Mouse (Mus musculus) limb, embryonic 14.5 days (tissue): ENCODE measurements around the gene Sesn3. TPM values are rescaled to one million over a fixed set of nuclear protein-coding genes. Genes with fewer than 3 reads are reported as not detected.

ENCODE experiments used
- ATAC-seq: fragments of 200-750 bp; cut with Nextera tagmentation; 2 replicates; pipeline ENCODE4 v1.8.0; 2017; ENCODE audit warnings: low read depth, moderate number of reproducible peaks, moderate TSS enrichment; ENCODE audit not compliant: low FRiP score
- DNase-seq: peaks from one replicate; pipeline ENCODE4 v3.0.0-alpha.2; 2015; ENCODE audit warnings: low spot score
- H3K27ac ChIP-seq: fragments of 300-500 bp; sonication (generic); replicated peaks from 2 replicates; pipeline ENCODE4 v1.5.1; 2014; ENCODE audit warnings: low read depth, mild to moderate bottlenecking, low read length, moderate library complexity, mixed read lengths
- H3K27me3 ChIP-seq: fragments of 300-500 bp; sonication (generic); 2 replicates; pipeline ENCODE4 v1.6.1; 2014; ENCODE audit warnings: low read length, mixed read lengths; ENCODE audit not compliant: control insufficient read depth, insufficient read depth
- H3K36me3 ChIP-seq: fragments of 300-500 bp; sonication (generic); 2 replicates; pipeline ENCODE4 v1.6.1; 2014; ENCODE audit warnings: mild to moderate bottlenecking, low read length, moderate library complexity, mixed read lengths; ENCODE audit not compliant: control insufficient read depth, insufficient read depth
- H3K4me1 ChIP-seq: fragments of 300-500 bp; sonication (generic); 2 replicates; pipeline ENCODE4 v1.6.1; 2014; ENCODE audit warnings: antibody characterized with exemption, low read length, mixed read lengths; ENCODE audit not compliant: control insufficient read depth, insufficient read depth
- H3K4me2 ChIP-seq: fragments of 300-500 bp; sonication (generic); replicated peaks from 2 replicates; pipeline ENCODE4 v1.6.1; 2014; ENCODE audit warnings: low read depth, mild to moderate bottlenecking, low read length, moderate library complexity; ENCODE audit not compliant: severe bottlenecking
- H3K4me3 ChIP-seq: fragments of 300-500 bp; sonication (generic); replicated peaks from 2 replicates; pipeline ENCODE4 v1.5.1; 2014; ENCODE audit warnings: low read length
- H3K9ac ChIP-seq: fragments of 300-500 bp; sonication (generic); 2 replicates; pipeline ENCODE4 v1.6.1; 2014; ENCODE audit warnings: mild to moderate bottlenecking, low read depth, low read length, moderate library complexity; ENCODE audit not compliant: severe bottlenecking
- H3K9me3 ChIP-seq: fragments of 300-500 bp; sonication (generic); 2 replicates; pipeline ENCODE4 v1.6.1; 2016; ENCODE audit warnings: low read length; ENCODE audit not compliant: control insufficient read depth
- POLR2A ChIP-seq: fragments of 200-500 bp; IDR thresholded peaks from 2 replicates; pipeline ENCODE4 v1.8.0; 2012; ENCODE audit warnings: inconsistent platforms, mild to moderate bottlenecking, moderate library complexity, borderline replicate concordance; ENCODE audit not compliant: insufficient read depth, insufficient read length; ENCODE audit errors: extremely low read depth
- WGBS: fragments of 180-500 bp; shearing (Covaris S2); extraction: QIAGEN DNeasy Blood & Tissue Kit; methylation state at CpG from one replicate; pipeline ENCODE4 v1.1.7; 2014; 5-methylcytosine and 5-hydroxymethylcytosine counted together
- polyA plus RNA-seq, 2 experiments: library from polyadenylated mRNA; depleted of rRNA in 1 of 2; stranded (reverse) in 1 of 2; unstranded in 1 of 2; fragments of >200 nt; fragmentation: Nextera tagmentation in 1 of 2; extraction: Ambion mirVana in 1 of 2; gene quantifications; 2 replicates each; pipeline versions ENCODE4 v1.2.1 to v1.2.3; 2012 to 2014

Sesn3 gene
- polyA plus RNA-seq, 2 experiments, result 21.1 to 25.3 TPM

- no peaks in the 10 kb centered on the region for H3K27me3 ChIP-seq
- H3K9me3 ChIP-seq, result no peaks in the 10 kb centered on the region
- peak overlapping the region; percentile 71 for H3K4me3 ChIP-seq
- WGBS, result 25% methylated on average over 8 of the region's 8 CpGs
- TF ChIP-seq POLR2A, result no peak
- H3K36me3 ChIP-seq, result no peaks in the 10 kb centered on the region
- ATAC-seq (no peak), DNase-seq (no peak)
- H3K27ac ChIP-seq, result no peak overlapping the region
- H3K4me2 ChIP-seq, result peak overlapping the region; percentile 98
- peaks cover 5% of the 10 kb centered on the region; the same call in 1 of the 2 replicates for H3K4me1 ChIP-seq
- H3K9ac ChIP-seq, result peak overlapping the region; percentile 79
These were observed 105.0 kb downstream of the Sesn3 start for GRCm38 (mm10) chr9:14379769-14380385.

- ATAC-seq, result peak; percentile 93
- TF ChIP-seq POLR2A, result peak; percentile 76; the same call in 1 of the 2 replicates
- Histone ChIP-seq H3K9me3 (no peaks in the 10 kb centered on the region), H3K4me3 (peak overlapping the region; percentile 71), H3K9ac (peak overlapping the region; percentile 79), H3K36me3 (no peaks in the 10 kb centered on the region), H3K4me1 (peaks cover 5% of the 10 kb centered on the region; the same call in 1 of the 2 replicates), H3K27me3 (no peaks in the 10 kb centered on the region), H3K4me2 (peak overlapping the region; percentile 98), H3K27ac (0 out of 2 replicates have a peak overlapping the region, but pooled peaks have one; percentile 33)
- WGBS, result under 1% methylated on average over 58 of the region's 76 CpGs
- DNase-seq, result peak; percentile 78
These were observed 105.8 kb downstream of the Sesn3 start for GRCm38 (mm10) chr9:14380386-14381285.

- H3K27me3 ChIP-seq, result no peaks in the 10 kb centered on the region
- peaks cover 5% of the 10 kb centered on the region; the same call in 1 of the 2 replicates for H3K4me1 ChIP-seq
- H3K9me3 ChIP-seq, result no peaks in the 10 kb centered on the region
- ATAC-seq (no peak), DNase-seq (peak; percentile 27)
- H3K4me2 ChIP-seq, result peak within 1 kb of the TSS; percentile 98
- peak within 1 kb of the TSS; percentile 71 for H3K4me3 ChIP-seq
- H3K36me3 ChIP-seq, result no peaks in the 10 kb centered on the region
- 9% methylated on average over 8 of the region's 8 CpGs for WGBS
- H3K9ac ChIP-seq, result peak within 1 kb of the TSS; percentile 79
- H3K27ac ChIP-seq, result 0 out of 2 replicates have a peak within 1 kb of the TSS, but pooled peaks have one; percentile 33
- no peak for TF ChIP-seq POLR2A
These were observed 106.6 kb downstream of the Sesn3 start, which contains the start of gene Endod1 for GRCm38 (mm10) chr9:14381353-14382055. Gene Endod1 (minus strand): TSS chr9:14381507.

- no peak for ATAC-seq
- H3K36me3 ChIP-seq, result no peaks in the 10 kb centered on the region
These were observed 107.5 kb downstream of the Sesn3 start for GRCm38 (mm10) chr9:14382256-14382791.

More at GRCm38 (mm10) chr9:14382256-14382791, 107.5 kb downstream of the Sesn3 start:
- Histone ChIP-seq H3K4me3 (no peak overlapping the region), H3K4me1 (peaks cover 5% of the 10 kb centered on the region; the same call in 1 of the 2 replicates), H3K4me2 (no peak overlapping the region), H3K9ac (no peak overlapping the region), H3K27me3 (no peaks in the 10 kb centered on the region), H3K27ac (no peak overlapping the region), H3K9me3 (no peaks in the 10 kb centered on the region)
- no peak for TF ChIP-seq POLR2A
- DNase-seq, result no peak
- WGBS, result 73% methylated on average over 5 of the region's 5 CpGs

Other genes starting within 250 kb of the Sesn3 start
- 9.0 and 14.9 TPM in 2 replicates for gene Endod1, start 106.4 kb downstream of the Sesn3 start, polyA plus RNA-seq (2012; rRNA removed)
- gene Endod1, start 106.4 kb downstream of the Sesn3 start, polyA plus RNA-seq (2014; fragmentation: Nextera tagmentation; extraction: Ambion mirVana), result 16.5 and 17.1 TPM in 2 replicates
- gene Kdm4d, start 225.4 kb downstream of the Sesn3 start, polyA plus RNA-seq (2012; rRNA removed), result 0.20 and 0.35 TPM in 2 replicates
- 0.21 and 0.63 TPM in 2 replicates for gene Kdm4d, start 225.4 kb downstream of the Sesn3 start, polyA plus RNA-seq (2014; fragmentation: Nextera tagmentation; extraction: Ambion mirVana)
- 41.8 and 94.6 TPM in 2 replicates for gene Cwc15, start 225.6 kb downstream of the Sesn3 start, polyA plus RNA-seq (2012; rRNA removed)
- 138 and 146 TPM in 2 replicates for gene Cwc15, start 225.6 kb downstream of the Sesn3 start, polyA plus RNA-seq (2014; fragmentation: Nextera tagmentation; extraction: Ambion mirVana)